Mouse (Mus musculus) adrenal gland, postnatal 4 days (tissue): Measurements from ENCODE around the gene Elane. TPM values are rescaled to one million over a fixed set of nuclear protein-coding genes. Genes with fewer than 3 reads are reported as not detected.

Experiments
- DNase-seq, 2 experiments: peaks; one replicate each; pipeline ENCODE4 v3.0.0; 2021 to 2022; ENCODE audit warnings: low spot score in 2 of 2, mixed read lengths in 2 of 2
- long read RNA-seq, 2 experiments: library from polyadenylated mRNA; stranded (forward); transcript quantifications; one replicate each; pipeline ENCODE4 v2.0.0; 2021
- total RNA-seq, 2 experiments: library from RNA; stranded (reverse); gene quantifications; 2 replicates each; pipeline ENCODE4 v1.2.3; 2021

Gene Elane
- total RNA-seq, result 1 to 10 TPM in 1 of 2 experiments, under 1 TPM in 1; 0.92 to 5.7 TPM
- long read RNA-seq, experiment 1, transcript Elane-201 (5 exons, 984 nt), result major isoform, 11 of 11 reads
- long read RNA-seq, experiment 1, partial matches to known transcripts, result 0 of 11 reads
- long read RNA-seq, experiment 1, other reads (novel, unspliced or antisense), result 0 of 11 reads
- long read RNA-seq, experiment 2, partial matches to known transcripts, result 0 of 3 reads
- long read RNA-seq, experiment 2, other reads (novel, unspliced or antisense), result 0 of 3 reads

DNA sequence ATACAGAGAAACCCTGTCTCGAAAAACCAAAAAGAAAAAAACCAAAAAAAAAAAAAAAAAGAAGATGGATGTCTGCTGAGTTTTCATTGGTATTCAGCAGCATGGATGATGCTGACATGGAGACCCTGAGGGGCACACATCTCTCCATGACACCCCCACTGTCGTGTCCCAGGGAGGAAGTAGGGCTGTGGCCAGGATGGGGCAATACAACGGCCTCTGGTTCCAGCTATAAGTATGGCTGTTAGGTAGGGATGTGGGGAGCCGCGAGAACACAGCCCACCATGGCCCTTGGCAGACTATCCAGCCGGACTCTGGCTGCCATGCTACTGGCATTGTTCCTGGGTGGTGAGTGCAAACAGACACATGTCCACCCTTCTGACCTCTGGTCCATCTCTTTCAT lies at the start of gene Elane:
Elane (plus strand) TSS at position 194 of the 400 bp plus-strand sequence.
- DNase-seq, result no peak

DNA sequence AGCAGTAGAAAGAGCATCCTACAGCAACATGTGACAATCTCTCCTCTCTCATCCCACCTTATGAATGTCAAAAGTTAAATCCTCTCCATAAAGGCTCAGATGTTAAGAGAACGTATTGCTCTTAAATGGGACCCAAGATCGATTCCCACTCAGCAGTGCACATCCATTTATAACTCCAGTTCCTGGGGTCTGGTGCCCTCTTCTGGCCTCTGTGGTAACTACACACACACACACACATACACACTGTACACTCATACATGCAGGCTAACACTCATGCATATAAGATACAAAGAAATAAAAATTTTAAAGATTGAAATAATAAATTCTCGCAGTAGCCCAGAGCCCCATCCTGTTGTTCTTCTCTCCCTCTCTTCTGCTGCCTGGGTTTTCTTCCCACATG lies 49.1 kb upstream of the Elane start:
- DNase-seq, result no peak

DNA sequence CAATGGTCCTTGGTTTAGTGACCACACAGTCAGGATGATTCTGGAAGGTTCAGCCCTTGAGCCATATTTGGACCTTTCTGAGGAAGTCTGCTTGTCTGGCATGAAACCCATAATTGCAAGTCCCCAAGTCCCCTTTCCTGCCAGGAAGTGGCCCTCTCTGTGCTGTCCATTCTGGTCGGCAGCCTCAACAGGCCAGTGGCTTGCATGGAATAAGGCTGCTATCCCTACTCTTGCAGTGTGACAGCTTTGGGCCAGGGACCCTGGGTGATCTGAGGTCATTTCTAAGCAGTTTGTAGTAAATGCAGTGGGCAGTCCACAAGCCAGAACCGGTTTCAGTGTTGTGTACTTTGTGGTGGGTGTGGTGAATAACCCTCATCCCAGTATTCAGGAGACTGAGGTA lies 47.9 kb upstream of the Elane start:
- no peak for DNase-seq

DNA sequence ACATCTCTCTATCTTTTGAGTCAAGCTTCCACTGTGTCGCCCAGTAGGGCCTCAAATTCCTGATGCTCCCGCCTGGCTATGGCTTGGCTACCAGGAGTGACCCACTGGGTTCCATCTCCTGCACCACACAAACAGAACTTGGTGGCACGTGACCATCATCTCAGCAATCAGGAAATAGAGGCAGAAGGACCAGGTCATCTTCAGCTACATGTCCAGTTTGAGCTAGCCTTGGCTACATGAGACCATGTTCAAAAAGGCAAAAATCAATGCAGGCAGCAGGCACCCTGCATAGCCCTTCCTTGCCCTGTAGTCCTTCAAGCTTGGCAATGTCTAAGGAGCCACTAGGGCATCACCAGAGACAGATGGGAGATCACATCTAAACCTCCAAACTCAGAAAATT lies 46.0 kb upstream of the Elane start:
- DNase-seq, result no peak

DNA sequence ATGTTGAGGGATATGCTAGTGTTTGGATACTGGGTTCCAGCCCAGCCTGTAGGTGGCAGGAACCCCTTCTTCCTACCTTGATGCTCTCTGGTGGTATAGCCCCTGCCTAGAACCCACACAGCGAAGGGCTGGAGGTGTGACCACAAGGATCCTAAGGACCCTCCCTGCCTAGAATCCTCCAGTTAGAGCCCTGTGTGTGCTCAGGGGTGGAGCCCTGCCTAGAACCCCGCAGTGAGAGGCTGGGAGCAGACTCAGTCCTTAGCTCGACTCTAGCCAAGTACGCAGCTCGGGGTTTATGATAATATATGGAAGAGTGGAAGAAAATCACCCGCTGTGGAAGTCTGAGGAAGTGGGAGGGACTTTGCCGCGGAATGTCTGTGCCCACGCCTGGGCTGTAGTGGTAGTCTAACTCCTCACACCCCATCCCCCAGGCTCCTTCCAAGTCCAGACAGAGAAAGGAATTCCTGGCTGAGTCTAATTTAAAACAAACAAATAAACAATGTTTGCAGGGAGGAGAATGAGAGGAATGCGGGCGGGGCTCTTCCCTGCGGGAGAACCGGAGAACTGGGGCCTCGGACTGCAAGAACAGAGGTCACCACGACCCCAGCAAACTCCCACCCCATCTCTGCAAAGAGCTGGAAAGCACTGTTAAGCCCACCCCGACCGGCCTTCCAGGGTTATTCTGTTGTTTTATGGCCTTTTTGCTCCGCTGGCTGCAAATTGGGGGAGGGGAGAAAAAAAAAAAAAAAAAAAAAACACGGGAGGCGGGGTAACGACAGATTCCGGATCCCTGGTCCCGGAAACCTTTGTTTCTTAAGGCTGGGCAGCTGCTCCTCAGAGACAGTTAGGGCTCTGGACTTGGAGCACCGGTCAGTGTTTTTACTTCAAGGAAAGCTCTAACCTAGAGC lies 45.1 kb upstream of the Elane start:
- no peak for DNase-seq

DNA sequence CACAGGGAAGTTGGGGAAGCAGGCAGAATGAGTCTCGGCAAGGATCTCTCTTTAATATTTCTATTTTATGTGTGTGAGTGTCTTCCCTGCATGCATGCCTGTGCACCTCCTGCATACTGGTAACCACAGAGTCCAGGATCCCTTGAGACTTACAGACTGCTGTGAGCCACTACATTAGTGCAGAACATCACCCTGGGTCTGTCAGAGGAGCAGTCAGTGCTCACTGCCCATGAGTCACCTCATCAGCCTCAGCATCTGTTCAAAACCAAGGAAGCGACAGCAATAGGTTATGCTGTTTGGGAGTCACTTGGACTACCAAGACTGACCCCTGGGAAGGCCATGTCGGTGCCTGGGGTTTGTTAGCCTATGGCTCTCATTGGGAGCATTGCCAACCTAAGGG lies 43.7 kb upstream of the Elane start:
- no peak for DNase-seq

DNA sequence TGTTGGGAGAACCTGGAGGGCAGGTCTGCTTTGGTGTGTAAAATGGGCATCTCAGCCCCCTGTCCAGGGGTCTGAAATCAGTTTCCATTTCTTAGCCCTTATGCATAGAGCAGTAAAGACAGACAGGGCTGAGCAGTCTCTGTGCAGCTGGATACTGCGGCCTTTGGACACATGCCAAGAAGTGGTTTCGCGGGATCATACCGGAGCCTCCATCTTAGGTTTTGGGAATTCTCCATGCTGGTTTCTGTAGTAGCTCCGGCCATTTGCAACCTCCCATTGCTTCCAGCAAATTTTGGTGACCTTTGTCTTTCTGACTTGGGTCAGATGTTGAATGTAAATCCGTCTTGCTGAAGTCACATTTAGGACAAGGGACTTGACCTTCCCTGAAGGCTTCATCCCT lies 42.6 kb upstream of the Elane start:
- DNase-seq, result no peak

DNA sequence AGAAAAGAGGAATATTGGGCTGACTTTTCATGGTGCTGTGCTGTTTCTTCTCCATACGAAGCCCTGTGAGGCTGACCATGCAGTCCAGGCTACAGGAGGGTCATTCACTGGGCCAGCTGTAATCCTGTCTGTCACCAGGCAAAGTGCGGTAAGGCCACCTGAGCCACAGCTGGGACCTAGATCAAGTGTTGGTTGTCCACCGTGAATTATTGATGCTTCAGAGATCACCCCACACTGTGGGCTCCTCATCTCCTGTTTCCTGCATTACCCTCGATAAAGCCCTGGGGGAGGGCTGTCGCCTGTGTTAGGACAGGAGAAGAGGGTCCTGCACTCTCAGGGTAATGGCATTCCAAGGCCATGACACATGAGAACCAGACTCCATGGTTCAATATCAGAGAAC lies 39.5 kb upstream of the Elane start:
- DNase-seq, result no peak

DNA sequence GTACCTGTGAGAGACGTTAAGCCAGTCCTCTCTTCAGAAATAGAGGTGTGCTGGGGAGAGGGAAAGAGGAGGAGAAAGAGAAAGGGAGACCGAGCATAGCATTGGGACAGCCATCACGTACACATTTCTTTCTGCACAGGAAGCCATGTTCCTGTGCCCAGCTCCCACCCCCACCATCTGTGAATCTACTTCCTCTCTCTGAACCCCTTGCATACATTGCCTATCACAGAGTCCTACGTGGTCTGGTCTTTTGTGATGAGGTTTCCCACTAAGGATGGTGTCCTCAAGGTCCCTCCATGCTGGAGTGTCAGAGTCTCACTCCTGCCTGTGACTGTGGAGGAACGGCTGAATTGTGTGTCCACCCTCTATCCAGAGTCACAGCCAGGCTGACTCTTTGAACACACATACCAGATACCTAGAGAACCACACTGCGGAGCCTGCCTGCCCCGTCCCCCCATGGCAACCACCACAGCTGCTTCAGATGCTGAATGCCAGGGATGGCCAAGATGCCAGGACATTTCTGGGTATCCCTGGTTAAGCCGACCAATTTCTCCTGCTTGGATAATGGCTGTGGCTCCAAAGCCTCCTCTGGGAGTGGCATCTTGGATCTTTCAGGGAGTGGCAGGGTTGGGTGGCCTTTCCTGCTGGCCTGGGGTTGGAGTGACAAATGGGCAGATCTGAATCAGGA lies 36.0 kb upstream of the Elane start:
- DNase-seq, result no peak

DNA sequence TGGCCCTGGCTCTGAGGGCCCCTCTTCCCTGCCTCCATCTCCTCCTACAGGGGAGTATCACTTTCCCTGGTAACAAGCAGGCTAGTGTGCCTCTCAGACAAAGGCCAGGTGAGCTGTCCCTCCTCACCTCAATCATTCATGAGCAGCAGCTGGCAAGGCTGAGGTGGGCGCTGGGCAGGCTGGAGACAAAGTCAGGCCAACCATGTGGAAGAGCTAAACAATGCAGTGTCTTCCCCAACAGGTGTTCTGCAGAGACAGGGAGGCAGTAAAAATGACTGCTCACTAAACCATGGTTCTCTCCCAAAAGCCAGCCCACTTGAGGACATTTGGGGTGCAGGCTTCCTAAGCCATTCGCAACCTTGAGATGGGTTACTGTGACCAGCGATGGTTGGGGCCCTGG lies 34.4 kb upstream of the Elane start:
- no peak for DNase-seq

DNA sequence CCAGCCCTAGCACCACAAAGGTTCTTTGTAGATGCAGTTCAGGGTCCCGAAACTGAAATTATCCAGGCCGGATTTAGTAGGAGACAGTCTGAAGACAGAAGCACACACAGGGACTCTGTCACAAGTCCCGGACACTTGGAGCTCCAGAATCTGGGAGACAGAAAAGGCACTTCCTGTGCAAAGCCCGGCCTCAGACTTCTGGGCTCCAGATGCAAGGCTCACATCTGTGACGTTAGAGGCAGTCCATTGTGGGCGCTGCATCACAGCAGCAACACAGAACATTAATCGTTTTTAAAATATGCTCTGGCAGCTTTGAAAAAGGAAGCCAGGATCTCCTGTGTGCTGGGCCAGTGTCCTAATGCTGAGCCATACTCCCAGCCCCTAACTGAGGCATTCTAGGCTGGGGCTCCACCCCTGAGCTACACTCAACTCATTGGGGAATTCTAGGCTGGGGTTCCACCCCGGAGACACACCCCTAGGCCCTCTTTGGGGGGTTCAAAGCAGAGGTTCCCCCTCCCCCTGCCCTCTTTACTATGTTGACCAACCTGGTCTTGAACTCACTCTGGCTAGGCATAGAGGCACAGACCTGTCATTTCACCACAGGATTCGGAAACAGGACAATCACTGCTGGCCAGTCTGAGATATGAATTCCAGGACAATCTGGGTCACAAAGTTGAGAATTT lies 33.8 kb upstream of the Elane start:
- no peak for DNase-seq

DNA sequence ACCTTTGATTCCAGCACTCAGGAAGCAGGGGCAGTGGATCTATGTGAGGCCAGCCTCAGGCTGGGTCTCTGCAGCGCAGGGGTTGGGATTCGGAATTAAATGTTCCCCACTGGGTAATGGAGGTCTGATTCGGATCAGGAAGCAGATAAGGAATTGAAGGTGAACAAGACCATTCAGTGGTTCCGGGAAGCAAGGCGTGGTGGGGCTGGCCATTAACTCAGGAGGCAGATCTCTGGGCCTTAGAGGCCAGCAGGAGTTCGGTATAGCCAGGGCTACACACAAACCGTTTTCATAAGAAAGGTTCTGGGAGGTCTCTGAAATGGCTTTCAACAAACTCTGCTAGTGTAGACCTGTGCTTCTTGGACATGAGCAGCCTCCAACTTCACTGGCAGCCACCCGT lies 33.2 kb upstream of the Elane start:
- no peak for DNase-seq

DNA sequence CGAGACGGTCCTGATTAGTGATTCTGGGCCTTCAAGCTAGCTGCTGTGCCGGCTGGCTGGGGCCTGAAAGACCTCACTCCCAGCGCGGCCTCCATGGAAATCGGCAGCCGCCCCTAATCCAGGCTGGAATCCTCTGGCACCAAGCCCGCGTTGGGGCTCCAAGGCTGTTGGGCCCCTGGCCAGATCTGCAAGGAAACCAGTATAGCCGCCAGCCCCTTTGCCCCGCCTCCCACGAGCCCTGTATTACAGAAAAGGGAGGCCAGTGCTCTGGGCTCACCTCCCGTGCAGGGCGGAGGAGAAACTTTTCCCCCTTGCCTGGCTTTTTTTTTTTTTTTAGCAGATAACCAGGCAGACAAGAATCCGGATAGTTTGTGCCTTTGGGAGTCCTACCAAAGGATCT lies 32.7 kb upstream of the Elane start:
- peak; percentile 95 to 96 for DNase-seq

DNA sequence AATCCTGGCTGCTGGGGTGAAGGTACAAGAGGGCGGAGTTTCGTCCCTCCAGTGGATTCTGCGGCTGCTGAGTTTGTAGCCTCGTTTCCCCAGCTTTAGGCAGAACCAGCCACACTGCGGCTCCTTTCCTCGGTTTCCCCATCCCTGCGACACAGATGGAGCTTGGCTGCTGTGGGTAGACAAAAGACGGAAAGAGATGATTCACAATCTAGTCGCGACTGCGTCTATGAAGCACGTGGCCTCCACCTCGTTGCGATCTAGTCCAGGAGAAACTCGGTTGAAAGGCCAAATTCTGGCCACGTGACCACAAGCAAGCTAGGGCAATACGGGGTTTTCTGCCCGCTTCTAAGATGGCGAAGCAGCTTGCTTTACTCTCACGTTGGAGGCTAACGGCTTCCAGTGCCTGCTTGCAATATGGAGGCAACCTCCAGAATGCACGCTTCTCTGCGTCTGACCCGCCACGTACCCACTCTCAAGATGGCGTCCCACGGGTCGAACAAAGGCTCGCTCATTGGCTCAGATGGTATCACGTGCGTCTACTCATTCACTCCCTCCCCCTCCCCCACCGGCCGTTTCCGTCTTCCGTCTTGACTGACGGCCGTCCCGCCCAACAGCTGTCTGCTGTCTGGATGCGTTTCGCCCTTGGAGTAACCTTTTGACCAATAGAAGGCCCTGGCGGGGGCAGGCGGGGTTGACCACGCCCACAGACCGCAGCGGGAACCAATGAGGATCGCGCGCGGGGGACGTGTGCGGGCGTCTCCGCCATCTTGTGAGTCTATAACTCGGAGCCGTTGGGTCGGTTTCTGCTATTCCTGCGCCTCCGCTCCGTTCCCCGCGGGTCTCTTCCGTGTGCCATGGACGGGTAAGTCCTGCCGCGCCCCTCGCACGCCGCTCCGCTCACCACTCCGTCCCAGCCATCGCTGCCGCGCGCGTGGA lies 31.9 kb upstream of the Elane start, which contains the start of gene Ptbp1:
Ptbp1 (plus strand) TSS at position 568 of the 936 bp plus-strand sequence.
- DNase-seq, result peak; percentile 93 to 99

DNA sequence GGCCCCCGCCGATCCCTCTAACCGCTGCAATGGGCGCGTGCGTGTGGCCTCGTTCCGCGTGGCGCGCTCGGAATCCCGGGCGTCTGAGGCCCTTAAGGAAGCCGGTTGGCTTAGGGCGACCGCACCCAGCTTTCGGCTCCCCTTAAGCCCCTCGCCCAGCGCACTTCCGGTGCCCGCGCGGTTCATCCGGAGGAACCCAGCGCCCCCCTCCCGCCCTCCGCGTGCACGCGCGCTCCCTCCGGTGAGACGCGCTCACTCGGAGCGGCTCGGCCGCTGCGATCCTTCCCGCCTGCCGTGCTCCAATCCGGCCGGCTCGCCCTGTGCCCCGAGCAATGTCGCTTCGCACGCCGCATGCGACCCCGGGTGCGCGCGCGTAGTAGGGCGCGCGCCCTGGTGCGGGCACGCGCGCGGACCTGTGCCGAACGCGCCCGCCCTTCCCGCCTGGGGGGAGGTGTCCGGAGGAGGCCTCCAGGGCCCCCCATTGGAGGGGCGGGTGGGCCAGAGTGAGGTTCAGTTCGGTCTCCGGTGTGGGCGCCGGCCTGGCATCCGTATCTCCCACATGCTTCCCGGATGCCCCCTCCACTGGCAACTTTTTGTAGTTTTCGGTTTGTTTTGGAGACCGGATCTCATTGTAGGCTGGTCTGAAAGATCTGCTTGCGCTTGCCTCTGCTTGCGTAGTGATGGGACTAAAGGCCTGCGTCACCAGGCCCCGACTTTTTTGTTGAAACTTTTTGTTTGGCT lies 31.1 kb upstream of the Elane start:
- DNase-seq, result no peak

DNA sequence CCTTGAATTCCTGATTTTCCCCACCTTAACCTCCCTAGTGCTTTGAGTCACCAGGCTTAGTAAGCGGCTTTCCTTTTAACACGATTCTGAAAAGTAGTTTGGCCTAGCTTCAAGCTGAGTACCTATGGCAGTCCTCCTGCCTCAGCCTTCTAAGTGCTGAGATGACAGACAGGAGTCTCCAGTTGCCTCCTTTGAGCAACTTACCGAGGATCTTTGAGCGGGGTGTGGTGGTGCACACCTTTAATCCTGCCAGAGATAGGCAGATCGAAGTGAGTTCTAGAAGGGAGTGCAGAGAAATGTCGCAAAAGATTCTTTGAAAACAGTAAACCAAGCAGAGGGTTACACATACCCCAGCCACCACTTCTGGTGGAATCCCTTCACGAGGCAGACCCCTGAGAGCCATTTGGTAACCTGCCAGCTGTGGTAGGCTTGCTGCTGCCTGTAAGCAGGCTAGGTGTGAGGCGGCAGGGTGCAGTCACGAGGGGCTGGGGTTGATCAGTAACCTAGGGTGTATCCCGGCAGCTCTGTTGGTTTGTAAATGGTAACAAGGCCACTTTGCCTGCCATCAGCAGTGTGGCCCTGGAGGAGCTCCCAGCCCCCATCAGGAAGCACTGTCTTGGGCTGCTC lies 30.4 kb upstream of the Elane start:
- no peak for DNase-seq

DNA sequence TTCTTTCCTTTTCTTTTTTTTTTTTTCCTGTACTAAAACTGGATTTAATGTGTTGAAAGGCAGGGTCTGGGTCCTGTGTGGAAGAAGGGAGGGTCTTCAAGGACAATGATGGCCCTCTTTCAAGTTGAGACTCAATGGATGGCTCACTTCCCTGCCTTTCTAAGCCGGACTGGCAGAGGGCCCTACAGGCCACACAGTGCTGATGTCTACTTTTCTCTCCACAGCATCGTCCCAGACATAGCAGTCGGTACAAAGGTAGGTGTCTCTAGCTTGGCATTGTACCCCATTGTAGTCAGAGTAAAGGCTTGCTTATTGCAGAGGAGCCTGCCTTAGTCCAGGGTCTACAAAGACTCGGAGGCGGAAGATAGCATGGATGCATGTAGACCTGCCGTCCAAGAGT lies 29.8 kb upstream of the Elane start:
- DNase-seq, result no peak

DNA sequence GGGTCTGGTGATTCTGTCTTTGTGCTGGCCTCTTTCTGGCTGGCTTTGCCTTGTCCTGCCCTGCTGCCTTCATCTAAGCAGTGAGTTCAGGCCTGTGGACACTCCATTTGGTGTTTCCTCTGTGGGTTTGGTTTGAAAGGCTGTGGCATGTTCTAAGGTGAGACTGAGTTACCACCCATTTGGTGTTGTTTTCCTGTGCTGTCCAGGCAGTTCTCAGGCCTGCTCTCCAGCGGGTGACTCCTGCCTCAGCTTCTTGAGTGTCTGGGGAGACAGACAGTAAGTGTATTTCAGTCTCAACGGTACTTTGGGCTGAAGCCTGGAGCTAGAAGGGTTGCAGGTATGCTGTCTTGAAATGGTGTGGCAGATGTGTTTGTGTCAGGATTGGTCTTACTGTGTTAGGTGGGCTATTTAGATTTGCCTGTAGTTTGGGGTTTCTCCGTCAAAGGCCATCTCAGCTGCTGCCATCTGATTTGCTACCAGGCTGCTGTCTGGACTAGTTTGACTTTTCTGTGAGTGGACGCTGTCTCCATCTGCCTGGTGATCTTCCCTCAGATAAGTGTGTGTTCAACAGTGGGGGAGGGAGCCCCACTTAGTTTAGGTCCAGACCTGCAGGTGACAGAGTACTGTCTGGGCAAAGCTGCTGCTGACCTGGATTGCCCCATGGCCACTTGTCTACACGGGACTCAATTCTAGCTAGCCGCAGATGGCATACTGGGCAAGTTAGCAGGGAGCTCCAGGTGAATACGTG lies 29.2 kb upstream of the Elane start:
- DNase-seq, result no peak
